Mouse (Mus musculus): Measurements from ENCODE around the gene Ndufaf5. TPM values are rescaled to one million over a fixed set of nuclear protein-coding genes. Genes with fewer than 3 reads are reported as not detected.
"Not testable (repeated sequence)": the region's sequence is repeated elsewhere in the genome, so short reads cannot be mapped to it uniquely, and the experiment has no call there.

The Ndufaf5 gene
- 10 to 100 TPM; 32.6 to 41.2 TPM for total RNA-seq (2021)

DNA sequence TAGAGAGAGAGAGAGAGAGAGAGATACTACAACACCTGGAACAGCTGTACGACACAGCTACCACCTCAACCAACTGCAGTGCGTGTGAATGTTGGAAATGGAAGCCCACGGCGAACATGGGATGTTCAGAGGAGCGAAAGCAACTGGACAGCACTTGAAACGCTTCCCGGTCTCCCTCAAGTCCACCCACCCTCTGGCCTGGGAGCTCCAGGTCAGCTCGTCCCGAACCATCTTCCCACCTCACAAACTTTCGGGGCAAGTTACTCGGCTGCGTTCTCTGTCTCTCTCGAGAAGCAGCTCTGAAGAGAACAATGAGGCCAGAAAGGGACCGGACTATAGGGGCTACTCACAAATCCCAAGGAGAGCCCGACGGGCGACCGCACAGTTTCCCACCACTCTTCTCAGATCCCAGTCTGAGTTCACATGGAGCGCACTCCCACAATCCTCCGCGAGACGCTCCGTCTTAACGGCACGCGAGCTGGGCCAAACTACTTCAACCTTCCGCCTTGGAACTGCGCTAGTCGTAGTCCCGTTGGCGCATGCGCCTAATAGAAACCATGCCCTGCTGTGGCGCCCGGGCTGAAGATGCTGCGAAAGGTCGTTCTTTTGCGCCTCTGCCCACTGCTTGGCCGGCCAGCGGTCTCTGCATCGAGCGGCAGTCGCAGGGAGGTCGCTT is at the start of gene Ndufaf5, which contains the start of gene Esf1:
Ndufaf5 (plus strand) TSS at position 523 of the 676 bp plus-strand sequence.
Esf1 (minus strand) TSS at position 438 of the 676 bp plus-strand sequence.
- intact Hi-C loops (cut with DNase I), result loop anchor here (2.0 to 5.0 kb wide), 2 partner anchors 103 to 257 kb away; partner anchors contain the start of gene Tasp1
- DNase-seq, result peak; percentile 96 to 98

GRCm38 (mm10) chr2:140125516-140125915 is 44.9 kb upstream of the Ndufaf5 start:
- intact Hi-C loops (cut with DNase I), result no loop called here
- DNase-seq, result no peak

DNA sequence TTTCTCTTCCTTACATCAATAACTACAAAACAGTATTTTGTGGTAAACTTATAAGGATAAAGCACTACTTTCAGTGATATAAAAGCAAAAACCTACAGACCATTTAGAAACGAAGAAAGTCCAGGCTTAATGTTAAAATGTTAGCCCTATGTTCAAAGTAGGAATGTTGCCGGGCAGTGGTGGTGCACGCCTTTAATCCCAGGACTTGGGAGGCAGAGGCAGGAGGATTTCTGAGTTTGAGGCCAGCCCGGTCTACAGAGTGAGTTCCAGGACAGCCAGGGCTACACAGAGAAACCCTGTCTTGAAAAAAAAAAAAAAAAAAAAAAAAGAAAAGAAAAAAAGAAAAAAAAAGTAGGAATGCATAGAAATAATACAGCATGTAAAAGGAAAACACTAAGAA is 18.7 kb upstream of the Ndufaf5 start, which contains the start of gene Gm17374:
Gm17374 (plus strand) TSS at position 301 of the 400 bp plus-strand sequence.
- intact Hi-C loops (cut with DNase I), result loop anchor here (5.0 kb wide), 1 partner anchor 769 kb away; no protein-coding TSS in a partner anchor

DNA sequence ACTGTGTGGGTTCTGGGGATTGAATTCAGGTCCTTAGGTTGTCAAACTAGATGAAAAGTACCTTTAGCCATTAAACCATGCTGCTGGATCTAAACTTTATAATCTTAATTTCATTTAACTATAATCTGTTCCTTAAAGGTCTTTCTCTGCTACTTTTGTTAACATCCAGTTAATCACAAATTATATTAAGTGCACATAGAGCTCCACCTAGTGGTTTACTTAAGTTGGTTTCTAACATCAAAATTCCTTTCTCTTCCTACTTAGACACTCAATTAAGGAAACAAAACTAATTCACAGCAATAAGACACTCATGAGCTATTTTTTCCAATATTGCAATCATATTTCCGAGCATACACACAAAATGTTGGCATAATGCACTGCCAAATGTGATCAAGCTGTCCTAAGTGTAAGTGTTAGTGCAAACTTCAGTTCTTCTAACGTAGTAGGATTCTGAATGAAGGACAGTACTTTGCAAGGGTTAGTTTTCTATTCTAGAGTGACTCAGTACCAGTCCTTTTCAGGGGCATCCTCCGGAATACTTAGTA is 11.2 kb upstream of the Ndufaf5 start:
- intact Hi-C loops (cut with DNase I), result loop anchor here (2.0 to 5.0 kb wide), 3 partner anchors 172 to 568 kb away; no protein-coding TSS in a partner anchor
- DNase-seq, result no peak

More for the DNA sequence above, 18.7 kb upstream of the Ndufaf5 start, which contains the start of gene Gm17374:
- DNase-seq, result not testable (repeated sequence)

DNA sequence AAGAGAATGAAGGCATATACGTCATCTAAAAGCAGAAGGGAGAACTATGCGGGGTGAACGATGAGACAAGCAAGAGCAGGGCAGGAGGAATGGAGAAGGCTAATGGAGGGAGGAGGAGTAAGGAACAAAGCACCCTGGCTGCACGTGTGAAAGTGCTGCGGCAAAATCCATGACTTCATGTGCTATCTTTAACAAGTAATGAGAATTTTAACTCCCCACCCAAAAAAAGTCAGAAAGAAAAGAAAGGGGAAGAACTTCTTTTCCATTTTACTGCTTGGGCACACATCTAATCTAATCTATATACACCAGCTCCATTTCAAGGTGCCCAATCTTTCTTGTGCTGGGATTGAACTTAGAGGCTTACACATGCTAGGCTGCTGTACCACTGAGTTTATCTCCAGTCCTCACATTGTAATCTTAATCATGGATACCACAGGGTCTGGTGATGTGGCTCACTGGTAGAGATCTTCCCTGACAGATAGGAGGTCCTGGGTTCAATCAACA is 7.0 kb upstream of the Ndufaf5 start:
- intact Hi-C loops (cut with DNase I), result no loop called here
- no peak for DNase-seq

DNA sequence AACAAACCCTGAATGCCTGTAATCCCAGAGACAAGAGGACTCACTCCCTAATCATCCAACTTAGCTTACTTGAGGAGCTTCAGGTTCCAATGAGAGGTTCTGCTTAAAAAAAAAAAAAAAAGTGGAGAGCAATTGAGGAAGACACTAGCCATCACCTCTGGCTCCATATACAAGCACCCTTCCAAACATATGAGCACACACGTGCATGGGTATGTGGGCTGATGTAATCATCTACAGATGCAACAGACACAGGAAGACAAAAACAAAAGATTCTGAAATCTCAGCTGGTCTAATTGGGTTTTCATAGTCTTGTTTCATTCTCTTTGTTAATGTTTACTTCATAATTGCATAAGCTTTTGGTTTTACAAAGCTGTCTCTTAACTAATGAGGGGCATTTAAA is 1.4 kb upstream of the Ndufaf5 start:
- DNase-seq, result no peak

DNA sequence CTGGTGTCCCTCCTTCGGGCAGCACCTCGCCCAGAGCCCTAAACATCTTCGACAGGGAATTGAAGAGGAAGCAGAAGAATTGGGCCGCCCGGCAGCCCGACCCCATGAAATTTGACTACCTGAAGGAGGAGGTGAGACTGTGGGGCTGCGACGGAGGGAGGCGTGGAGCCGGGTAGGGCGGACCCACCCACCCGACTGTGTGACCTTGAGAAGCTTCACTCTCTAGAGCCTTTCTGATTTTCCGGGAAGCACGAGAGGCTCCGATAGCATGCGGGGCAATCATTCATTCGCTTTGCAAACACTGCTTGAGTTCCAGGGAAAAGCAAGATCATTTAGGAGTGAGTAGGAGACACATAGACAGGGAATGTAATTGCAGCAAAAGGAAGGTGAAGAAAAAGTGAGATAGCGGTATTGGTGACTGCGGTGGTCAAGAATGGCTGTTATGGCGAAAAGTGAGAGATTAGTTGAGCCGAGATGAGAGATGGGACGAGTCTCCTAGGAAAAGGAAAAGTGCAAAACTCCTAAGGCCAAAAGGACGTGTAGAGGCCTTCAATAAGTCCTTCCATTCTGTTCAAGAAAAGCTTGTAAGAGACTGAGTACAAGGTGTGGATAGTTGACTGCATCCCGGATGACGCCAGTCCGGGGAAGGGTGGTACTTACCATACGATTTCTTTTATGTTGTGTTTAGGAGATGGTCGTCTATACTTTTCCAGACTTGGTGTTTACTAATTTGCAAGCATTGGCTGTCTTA is 529 bp downstream of the Ndufaf5 start:
- intact Hi-C loops (cut with DNase I), result loop anchor here (2.0 to 5.0 kb wide), 2 partner anchors 104 to 256 kb away; partner anchors contain the start of gene Tasp1
- no peak for DNase-seq

More for the DNA sequence above, 1.4 kb upstream of the Ndufaf5 start:
- intact Hi-C loops (cut with DNase I), result loop anchor here (2.0 kb wide), 1 partner anchor 226 kb away; the partner anchor contains the start of gene Macrod2

DNA sequence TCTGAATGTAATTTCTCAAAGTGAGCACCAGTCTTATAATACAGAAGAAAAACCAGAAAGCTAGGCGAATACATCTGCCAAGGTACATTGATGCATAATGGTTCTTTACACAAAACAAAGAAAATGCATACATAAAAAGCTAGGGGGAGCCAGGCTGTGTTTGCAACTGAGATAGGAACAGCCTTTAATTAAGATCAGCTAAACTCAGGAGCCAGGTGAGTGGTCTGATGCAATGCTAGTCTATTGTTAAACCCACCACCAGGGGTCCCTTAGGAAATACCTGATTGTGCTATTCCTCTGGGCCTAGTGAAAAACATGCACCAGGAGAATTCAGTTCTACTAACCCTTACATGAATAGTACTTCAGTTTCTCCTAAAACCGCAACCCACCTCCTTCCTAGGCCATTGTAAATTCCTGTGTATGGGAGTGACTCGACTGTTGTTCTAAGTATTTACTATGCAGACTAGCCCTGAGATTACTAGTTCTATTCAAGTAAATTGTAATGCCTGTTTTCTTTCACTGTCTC is 15.3 kb downstream of the Ndufaf5 start:
- intact Hi-C loops (cut with DNase I); DNase-seq: not testable (repeated sequence)

GRCm38 (mm10) chr2:140200713-140201112 is 30.3 kb downstream of the Ndufaf5 start:
- no peak for DNase-seq

GRCm38 (mm10) chr2:140202573-140202972 is 32.1 kb downstream of the Ndufaf5 start:
- DNase-seq, result peak in 1 of 2 experiments; percentile 1
- intact Hi-C loops (cut with DNase I), result no loop called here

More at GRCm38 (mm10) chr2:140200713-140201112, 30.3 kb downstream of the Ndufaf5 start:
- intact Hi-C loops (cut with DNase I), result loop anchor here (2.0 kb wide), 1 partner anchor 226 kb away; no protein-coding TSS in a partner anchor

GRCm38 (mm10) chr2:140203756-140204155 is 33.3 kb downstream of the Ndufaf5 start:
- no peak for DNase-seq
- intact Hi-C loops (cut with DNase I), result no loop called here

DNA sequence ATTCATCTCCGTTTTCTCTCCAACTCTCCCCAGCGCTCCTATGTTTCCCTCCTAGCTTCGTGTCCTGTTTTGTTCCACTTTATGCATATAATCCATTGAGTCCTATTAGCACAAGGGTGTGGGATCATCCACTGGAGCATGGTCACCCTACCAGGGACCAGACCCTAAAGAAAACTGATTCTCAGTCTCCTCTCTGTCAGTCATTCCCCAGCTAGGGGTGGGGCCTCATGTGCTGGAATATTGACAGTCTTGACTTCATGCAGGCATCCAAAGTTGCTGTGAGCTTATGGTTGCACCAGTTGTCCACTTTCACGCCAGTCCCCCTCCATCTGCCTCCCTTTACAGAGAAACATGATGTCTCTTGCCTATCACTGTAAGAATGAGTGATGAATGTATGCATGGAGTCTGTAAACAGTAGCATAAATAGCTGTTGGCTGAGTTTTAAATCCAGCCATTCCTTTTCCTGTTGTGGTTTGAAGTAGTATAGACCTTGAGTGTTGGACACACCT is 44.1 kb downstream of the Ndufaf5 start:
- intact Hi-C loops (cut with DNase I), result no loop called here
- no peak for DNase-seq

GRCm38 (mm10) chr2:140215415-140215814 is 45.0 kb downstream of the Ndufaf5 start:
- intact Hi-C loops (cut with DNase I), result no loop called here
- DNase-seq, result no peak

- no peak for DNase-seq
- intact Hi-C loops (cut with DNase I), result no loop called here
These were observed 45.5 kb downstream of the Ndufaf5 start for GRCm38 (mm10) chr2:140215965-140216364.

- intact Hi-C loops (cut with DNase I), result no loop called here
- DNase-seq, result no peak
These were observed 49.9 kb downstream of the Ndufaf5 start for GRCm38 (mm10) chr2:140220325-140220724.

DNA sequence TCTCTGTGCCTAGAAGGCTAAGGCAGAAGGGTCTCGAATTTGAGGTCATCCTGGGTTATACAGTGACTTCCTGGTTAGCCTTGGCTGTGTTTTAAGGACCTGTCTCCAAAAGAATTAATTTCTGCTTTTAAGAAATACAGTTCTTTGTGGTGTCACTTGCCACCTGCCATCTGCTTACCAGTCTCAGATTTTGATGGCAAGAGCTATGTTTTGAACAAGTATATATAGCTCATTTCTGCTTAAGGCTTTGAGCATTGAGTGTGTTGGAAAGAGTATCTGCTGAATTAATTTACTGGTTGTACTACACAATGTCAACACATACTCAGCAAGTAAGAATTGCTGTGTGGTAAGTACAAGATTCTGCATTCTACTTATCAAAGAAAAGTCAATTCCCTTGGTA is 59.8 kb downstream of the Ndufaf5 start:
- intact Hi-C loops (cut with DNase I), result no loop called here
- DNase-seq, result no peak

DNA sequence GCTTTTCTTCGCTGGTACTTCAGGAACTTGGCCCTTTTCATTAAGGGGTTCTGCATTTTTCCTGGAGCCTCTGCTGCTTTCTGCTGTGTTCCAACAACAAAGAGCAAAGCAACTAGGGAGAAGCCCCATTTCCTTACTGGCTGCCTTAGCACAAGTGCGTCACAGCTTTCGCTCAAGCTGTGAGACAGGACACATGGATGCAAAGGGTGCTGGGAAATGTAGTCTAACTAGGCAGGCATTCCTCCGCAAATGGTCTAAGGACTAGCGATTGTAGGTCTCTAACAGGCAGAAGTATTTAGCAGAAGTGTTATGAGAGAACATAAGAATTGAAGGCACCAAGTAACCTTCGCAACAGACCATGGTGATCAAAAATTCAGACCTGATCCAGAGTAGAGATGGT is 66.8 kb downstream of the Ndufaf5 start:
- intact Hi-C loops (cut with DNase I), result no loop called here
- no peak for DNase-seq

DNA sequence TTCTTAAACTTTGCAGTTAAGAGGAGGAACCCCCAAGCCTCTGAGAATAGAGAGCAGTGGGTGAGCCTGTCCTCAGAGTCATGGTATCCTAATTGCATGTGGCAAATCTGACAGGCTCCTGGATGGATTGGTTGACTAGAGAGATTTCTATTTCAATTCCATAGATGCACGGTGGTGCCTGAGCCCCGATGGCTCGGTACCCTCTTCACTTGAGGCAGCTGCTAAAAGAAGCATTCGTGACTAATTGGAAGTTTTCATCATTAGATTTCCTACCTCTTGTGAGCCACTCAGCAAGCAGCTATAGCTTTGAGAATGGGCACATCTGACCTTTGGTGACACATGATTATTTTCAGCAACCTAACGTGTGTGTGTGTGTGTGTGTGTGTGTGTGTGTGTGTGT is 71.9 kb downstream of the Ndufaf5 start:
- no peak for DNase-seq
- intact Hi-C loops (cut with DNase I), result no loop called here

- DNase-seq, result no peak
- intact Hi-C loops (cut with DNase I), result no loop called here
These were observed 72.7 kb downstream of the Ndufaf5 start for GRCm38 (mm10) chr2:140243105-140243504.
